Mouse (Mus musculus) ES-Bruce4 (cell line): ENCODE measurements at regions not wholly inside any gene's neighbourhood (a gene's known extent, or its start where the extent isn't known, plus 50 kb on each side); places are given as distances from the start of the nearest gene placed in this dataset.

Source experiments
- CTCF ChIP-seq: IDR thresholded peaks from one replicate; pipeline ENCODE4 v1.8.1; 2011; ENCODE audit warnings: low read depth, low read length
- EP300 ChIP-seq: IDR thresholded peaks from 2 replicates; pipeline ENCODE4 v1.6.1; 2011; ENCODE audit warnings: low read depth, low read length; ENCODE audit not compliant: insufficient read depth
- POLR2A ChIP-seq: IDR thresholded peaks from one replicate; pipeline ENCODE4 v1.8.1; 2011; ENCODE audit warnings: low read length; ENCODE audit not compliant: insufficient read depth

DNA sequence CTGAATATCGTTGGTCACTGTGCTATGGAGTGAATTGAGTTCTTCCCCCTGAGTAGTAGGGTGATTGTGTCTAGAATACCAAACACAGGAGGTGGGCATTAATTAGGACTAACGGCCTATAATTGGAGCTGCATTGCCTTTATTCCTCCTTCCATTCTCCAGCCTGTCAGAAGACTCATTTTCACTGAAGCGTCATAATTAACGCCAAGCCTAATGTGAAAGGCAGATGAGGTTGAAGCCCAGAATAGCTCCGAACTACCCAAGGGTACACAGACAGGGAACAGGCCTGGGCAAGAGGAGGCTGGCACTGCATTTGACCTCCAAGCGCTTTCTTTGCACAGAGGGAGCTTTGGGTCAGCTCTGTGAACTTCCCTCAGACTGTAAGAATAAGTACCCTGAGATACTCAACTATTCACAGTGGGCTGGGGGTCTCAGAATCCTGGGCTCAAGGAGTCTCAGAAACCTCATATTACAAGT is 386.5 kb downstream of the Brinp2 start:
- TF ChIP-seq POLR2A, result no peak
- no peak for TF ChIP-seq CTCF
- TF ChIP-seq EP300, result no peak
